In the genomic region with DNA sequence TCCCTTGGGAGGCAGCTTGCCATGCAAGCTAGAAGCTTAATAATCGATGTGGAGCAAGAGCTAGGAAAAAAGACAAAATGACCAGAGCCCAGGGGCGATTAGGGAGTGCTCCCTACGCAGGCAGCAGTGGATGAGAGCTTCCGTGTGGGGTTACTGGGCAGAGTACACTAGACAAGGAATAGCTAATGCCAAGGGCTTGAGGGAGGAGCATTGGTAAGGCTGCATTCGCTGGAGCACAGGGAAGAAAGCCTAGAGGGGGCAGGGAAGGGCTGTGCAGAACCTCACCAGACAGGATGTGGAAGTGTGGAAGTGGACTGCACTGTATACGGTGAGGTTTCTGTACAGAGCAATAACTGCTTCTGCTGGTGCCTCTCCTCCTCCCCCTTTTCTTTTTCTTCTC, we compare ENCODE assay signal across 9 mouse cellular contexts. TPM values are rescaled to one million over a fixed set of nuclear protein-coding genes. Genes with fewer than 3 reads are reported as not detected.
A peak's percentile ranks its signal among the peaks of the same experiment; 100 is the strongest.
DNase-seq lines count a peak whose midpoint lies in the region; ATAC-seq and TF ChIP-seq lines count a peak whose summit lies in the region.
"Had no signal": no experiment of that assay in that cellular context is flagged by ENCODE, and none has a peak within 500 bp of the region (broad histone marks: within the 10 kb centered on the region; RNA-seq: fewer than 3 reads in every experiment).

No protein-coding gene starts in this region.

- no peak for TF ChIP-seq CTCF in thymus, adult 2 months (IDR thresholded peaks at IDR 0.05; ENCODE audit: borderline replicate concordance, control insufficient read depth, extremely low read depth, insufficient read depth, low read length, poor library complexity)

- WGBS in forebrain, embryonic 15.5 days: 55% methylated on average over 6 of the region's 6 CpGs
- WGBS in thymus, adult 2 months: 82% methylated on average over 6 of the region's 6 CpGs

- 0 out of 2 replicates have a peak, but pooled peaks cover under 1% of the 10 kb centered on the region for H3K36me3 ChIP-seq in forebrain, embryonic 15.5 days
- H3K36me3 ChIP-seq in thymus, adult 2 months (ENCODE audit: control insufficient read depth, insufficient read depth, low read length): no peaks in the 10 kb centered on the region

- TF ChIP-seq POLR2A in thymus, adult 2 months (IDR thresholded peaks at IDR 0.05; ENCODE audit: control insufficient read depth, extremely low read depth, insufficient read depth, low read length, poor library complexity): no peak

- H3K4me3 ChIP-seq in forebrain, embryonic 15.5 days: no peak overlapping the region
- no peak overlapping the region for H3K4me3 ChIP-seq in thymus, adult 2 months (ENCODE audit: control insufficient read depth, insufficient read depth, low read length)

- H3K4me1 ChIP-seq in forebrain, embryonic 15.5 days: peaks cover 13% of the 10 kb centered on the region
- no peaks in the 10 kb centered on the region for H3K4me1 ChIP-seq in thymus, adult 2 months (replicated peaks; ENCODE audit: control insufficient read depth, insufficient read depth, low read length)

- H3K27me3 ChIP-seq in forebrain, embryonic 15.5 days: no peaks in the 10 kb centered on the region
- no peaks in the 10 kb centered on the region for H3K27me3 ChIP-seq in thymus, adult 2 months (ENCODE audit: control insufficient read depth, insufficient read depth, low read length)

- peak; percentile 4 for DNase-seq in cerebellum, adult 11 months
- no peak for DNase-seq in cerebellum, postnatal 14 days
- DNase-seq in layer of hippocampus, adult 11-12 months (ENCODE audit: low spot score): peak; percentile 5
- DNase-seq in layer of hippocampus, adult 9-10 months (ENCODE audit: low spot score): no peak
- DNase-seq in lung, postnatal 36 days: peak; percentile 58
- no peak for DNase-seq in thymus, postnatal 10 days (ENCODE audit: low spot score in 2 of 2)
- DNase-seq in thymus, adult 2 months: no peak
- DNase-seq: right cerebral cortex, postnatal 4 days had no signal

- no peak overlapping the region for H3K4me2 ChIP-seq in forebrain, embryonic 15.5 days (replicated peaks)

- peak; percentile 58 for ATAC-seq in forebrain, embryonic 15.5 days (replicated peaks)

- no peaks in the 10 kb centered on the region for H3K9me3 ChIP-seq in forebrain, embryonic 15.5 days

- H3K27ac ChIP-seq in forebrain, embryonic 15.5 days (replicated peaks): peak overlapping the region; percentile 52; the same call in 1 of the 2 replicates
- no peak overlapping the region for H3K27ac ChIP-seq in thymus, adult 2 months (ENCODE audit: control insufficient read depth, insufficient read depth, low read length)

- H3K9ac ChIP-seq in forebrain, embryonic 15.5 days (replicated peaks): no peak overlapping the region

RNA-seq across cellular contexts. Expression of gene Sirpa, which starts 32.3 kb away (rescaled TPM):
- 26.7 and 28.5 TPM in 2 replicates for polyA plus RNA-seq in forebrain, embryonic 15.5 days (2015; fragmentation: Nextera tagmentation; extraction: Ambion mirVana)
- polyA plus RNA-seq in thymus, adult 2 months (2012; rRNA removed): 56.0 and 63.1 TPM in 2 replicates

Comparison
In these comparisons a context has a peak if more than half of its experiments do, and no peak if none do; other contexts are left out.
1. DNase-seq: peak in cerebellum, adult 11 months (single experiment), layer of hippocampus, adult 11-12 months (single experiment) and lung, postnatal 36 days (single experiment); none in cerebellum, postnatal 14 days (0 of 2), layer of hippocampus, adult 9-10 months (single experiment), thymus, postnatal 10 days (0 of 2) and thymus, adult 2 months (single experiment).